Mouse (Mus musculus) CD4-positive, CD25-positive, alpha-beta regulatory T cell, adult 4 months (primary cell): ENCODE data around the gene Il23a. TPM values are rescaled to one million over a fixed set of nuclear protein-coding genes. Genes with fewer than 3 reads are reported as not detected.
"Not testable (repeated sequence)": the region's sequence is repeated elsewhere in the genome, so short reads cannot be mapped to it uniquely, and the experiment has no call there.

Source experiments
- ATAC-seq: one replicate; pipeline ENCODE4 v1.8.0; 2017
- polyA plus RNA-seq, 2 experiments: library from polyadenylated mRNA; unstranded; fragments of 100-300 nt; shearing (Covaris generic); gene quantifications; one replicate each; pipeline ENCODE4 v1.2.1; 2017

Gene Il23a
- polyA plus RNA-seq, 2 experiments from 2014 or later, result not detected

DNA sequence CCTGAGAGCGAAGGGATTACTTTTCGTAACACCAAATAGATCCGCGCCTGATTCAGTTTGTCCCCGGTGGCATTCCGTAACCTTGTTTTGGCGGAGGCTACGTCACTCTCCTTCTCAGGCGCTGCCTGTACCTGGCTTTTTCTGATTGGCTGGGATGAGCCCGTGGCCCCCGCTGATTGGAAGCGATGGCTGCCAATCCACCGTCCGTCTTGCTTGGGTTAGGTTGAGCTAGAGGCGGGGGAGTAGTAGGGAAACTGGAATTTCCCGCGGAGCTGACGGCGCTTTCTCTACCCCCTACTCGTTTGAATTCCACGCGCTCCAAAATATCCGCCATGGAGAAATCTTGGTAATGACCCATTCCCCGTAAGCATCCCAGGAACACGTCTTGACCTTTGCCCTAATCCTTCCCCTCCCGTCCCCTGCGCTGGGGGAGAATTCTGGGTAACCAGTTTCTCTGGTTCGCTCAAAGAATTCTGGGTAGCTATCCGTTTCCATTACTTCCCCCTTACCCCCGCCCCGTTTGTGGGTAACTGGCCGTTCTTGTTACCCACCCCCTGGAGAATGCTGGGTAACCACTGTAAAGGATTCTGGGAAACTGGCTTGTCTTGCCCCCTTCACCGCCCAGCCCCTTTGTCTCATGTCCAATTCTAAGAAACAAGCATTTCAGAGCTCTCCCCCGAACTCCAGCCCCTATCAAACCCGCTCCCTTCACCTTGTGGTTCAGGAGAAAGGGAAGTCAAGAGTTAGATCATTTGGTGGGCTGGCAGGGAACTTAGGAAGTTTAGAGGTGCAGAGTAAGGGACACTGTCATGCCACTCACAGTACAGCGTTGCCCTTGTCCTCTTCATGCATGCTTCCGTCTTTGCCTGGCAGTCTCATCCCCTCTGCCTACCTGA, 4.8 kb upstream of the Il23a start, which contains the start of gene Pan2:
Pan2 (plus strand) TSS at position 210 of the 896 bp plus-strand sequence.
- ATAC-seq, result peak; percentile 99

GRCm38 (mm10) chr10:128302785-128303125, 4.2 kb upstream of the Il23a start:
- peak; percentile 1 for ATAC-seq

GRCm38 (mm10) chr10:128302357-128302756, 3.8 kb upstream of the Il23a start:
- no peak for ATAC-seq

- no peak for ATAC-seq
These were observed 309 bp downstream of the Il23a start for GRCm38 (mm10) chr10:128298243-128298642.

DNA sequence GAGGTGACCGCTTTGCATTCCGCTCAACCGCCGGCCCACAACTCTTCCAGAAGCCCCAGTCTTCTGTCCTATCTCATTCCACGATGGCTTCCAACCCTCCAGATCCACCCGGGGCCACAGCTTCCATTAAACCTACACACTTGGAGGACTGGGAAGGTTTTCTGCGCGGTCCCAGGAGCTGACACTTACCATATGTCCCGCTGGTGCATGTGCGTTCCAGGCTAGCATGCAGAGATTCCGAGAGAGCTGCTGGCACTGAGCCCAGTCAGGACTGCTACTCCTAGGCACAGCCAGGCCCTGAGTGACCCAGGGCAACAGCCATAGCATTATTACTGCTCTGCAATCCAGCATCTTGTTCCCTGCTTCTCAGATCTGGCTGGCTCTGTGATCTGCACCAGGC, 930 bp downstream of the Il23a start:
- ATAC-seq, result no peak

DNA sequence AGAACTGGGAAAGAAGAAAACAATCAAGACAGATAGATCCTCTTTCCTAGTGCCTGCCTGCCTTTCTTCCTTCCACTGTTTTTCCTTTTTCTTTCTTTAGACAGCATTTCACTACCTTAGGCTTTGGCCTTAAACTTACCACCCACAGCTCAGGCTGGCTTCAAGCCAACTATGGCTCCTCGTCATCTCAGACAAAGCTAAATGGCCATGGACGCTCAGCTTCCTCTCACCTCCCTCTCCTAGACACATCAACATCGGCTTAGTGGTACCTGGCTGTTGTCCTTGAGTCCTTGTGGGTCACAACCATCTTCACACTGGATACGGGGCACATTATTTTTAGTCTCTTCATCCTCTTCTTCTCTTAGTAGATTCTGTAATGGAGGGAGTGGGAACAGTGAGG, 1.3 kb downstream of the Il23a start:
- ATAC-seq, result no peak

DNA sequence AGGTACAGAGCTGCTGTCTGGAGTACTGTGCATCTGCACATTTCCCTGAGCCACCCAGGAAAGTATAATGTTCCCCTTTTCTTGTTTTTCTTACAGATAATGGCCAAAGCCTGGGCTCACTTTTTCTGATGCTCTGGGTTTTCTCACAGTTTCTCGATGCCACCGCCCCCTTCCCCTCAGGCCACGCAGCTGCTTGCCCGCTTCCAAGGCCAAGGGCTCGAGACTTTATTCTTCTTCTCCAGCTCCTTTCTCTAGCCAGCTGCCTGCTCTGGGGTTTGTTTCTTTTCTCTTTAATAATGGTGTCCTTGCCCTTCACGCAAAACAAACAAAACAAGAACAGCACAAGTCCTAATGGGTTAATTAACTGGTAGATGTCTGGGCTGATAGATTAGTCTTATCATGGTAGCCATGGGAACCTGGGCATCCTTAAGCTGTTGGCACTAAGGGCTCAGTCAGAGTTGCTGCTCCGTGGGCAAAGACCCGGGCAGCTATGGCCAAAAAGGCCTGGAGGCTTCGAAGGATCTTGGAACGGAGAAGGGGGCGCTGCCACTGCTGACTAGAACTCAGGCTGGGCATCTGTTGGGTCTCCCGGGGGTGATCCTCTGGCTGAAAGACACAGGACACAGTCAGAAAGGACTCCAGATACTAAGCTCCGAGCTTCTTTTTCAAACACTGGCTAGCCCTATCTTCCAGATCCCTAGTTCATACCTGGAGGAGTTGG, 2.0 kb downstream of the Il23a start:
- ATAC-seq, result no peak

DNA sequence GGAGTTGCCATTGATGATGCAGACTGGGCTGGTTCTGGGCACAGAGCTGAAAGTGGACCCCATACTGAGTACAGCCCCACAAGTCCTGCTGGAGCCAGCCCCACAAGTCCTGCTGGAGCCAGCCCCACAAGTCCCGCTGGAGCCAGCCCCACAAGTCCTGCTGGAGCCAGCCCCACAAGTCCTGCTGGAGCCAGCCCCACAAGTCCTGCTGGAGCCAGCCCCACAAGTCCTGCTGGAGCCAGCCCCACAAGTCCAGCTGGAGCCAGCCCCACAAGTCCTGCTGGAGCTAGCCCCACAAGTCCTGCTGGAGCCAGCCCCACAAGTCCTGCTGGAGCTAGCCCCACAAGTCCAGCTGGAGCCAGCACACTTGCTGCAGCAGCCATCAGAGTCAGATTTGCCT, 8.0 kb downstream of the Il23a start:
- not testable (repeated sequence) for ATAC-seq

- ATAC-seq, result peak; percentile 43
These were observed 14.7 kb downstream of the Il23a start for GRCm38 (mm10) chr10:128283604-128284579.

DNA sequence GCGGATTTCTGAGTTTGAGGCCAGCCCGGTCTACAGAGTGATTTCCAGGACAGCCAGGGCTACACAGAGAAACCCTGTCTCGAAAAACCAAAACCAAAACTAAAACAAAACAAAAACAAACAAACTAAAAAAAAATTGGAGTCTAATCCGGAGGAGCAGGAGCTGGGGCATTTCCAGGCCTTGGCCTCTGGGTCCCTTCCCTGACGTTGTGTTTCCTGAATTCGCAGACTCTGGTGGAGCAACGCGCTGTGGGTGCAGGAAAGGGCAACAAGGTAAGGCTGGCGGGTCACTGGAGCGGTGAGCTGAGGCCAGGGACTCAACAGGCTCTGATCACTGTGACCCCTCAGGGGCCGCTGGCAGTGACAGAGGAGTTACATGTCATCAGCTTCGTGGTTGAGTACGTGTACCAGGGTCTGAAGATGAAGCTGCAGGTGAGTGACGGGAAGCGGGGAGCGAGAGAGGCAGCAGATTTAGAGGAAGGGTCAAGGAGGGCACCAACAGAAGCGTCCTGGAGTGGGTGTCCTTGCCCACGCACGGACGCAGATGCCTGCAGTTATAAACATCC, 15.6 kb downstream of the Il23a start:
- ATAC-seq, result no peak

- ATAC-seq, result no peak
These were observed 16.9 kb downstream of the Il23a start for GRCm38 (mm10) chr10:128281682-128282081.

DNA sequence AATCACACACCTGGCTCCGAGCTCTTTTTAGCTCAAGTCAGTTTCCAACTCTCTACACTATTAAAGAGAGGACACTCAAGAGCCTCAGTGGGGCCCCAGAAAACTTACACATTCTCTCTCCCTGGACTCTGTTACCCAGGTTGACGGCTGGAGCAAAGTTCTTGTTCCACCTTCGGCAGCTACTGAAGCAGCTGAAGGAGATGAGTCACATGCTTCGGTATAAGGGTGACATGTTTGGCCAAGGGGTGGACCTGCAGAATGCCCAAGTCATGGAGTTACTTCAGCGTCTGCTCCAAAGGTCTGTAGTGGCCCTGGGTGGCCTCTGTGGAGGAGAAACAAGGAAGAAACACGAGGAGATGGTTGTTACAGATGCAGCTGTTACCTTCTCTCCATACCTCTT, 17.6 kb downstream of the Il23a start:
- no peak for ATAC-seq

DNA sequence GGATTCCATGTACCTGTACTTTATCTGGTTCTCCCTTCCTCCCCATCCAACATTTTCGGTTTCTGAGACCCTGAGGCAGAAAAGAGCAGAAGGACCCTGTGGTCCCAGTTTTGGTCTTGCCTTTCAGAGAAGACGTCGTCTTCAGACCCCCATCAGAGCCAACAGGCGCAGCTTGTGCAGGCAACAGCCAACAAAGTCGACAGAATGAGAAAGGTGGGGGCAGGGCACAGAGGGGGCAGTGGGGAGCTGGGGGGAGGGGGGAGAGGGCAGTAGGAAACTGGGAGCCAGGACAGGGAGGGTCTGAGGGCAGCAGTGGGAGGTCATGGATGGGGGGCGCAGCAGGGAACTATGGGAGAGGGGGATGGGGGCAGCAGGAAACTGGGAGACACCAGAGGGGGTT, 20.4 kb downstream of the Il23a start:
- no peak for ATAC-seq

- ATAC-seq, result not testable (repeated sequence)
These were observed 23.2 kb downstream of the Il23a start for GRCm38 (mm10) chr10:128275374-128275773.

- ATAC-seq, result not testable (repeated sequence)
These were observed 25.6 kb downstream of the Il23a start for GRCm38 (mm10) chr10:128272819-128273439.

- no peak for ATAC-seq
These were observed 26.7 kb downstream of the Il23a start for GRCm38 (mm10) chr10:128271883-128272282.

- ATAC-seq, result no peak
These were observed 27.7 kb downstream of the Il23a start for GRCm38 (mm10) chr10:128270866-128271265.

GRCm38 (mm10) chr10:128270287-128270841, 28.2 kb downstream of the Il23a start, which contains the start of gene Stat2:
Gene Stat2, plus strand, starts transcription at chr10:128270559.
- ATAC-seq, result peak; percentile 100

DNA sequence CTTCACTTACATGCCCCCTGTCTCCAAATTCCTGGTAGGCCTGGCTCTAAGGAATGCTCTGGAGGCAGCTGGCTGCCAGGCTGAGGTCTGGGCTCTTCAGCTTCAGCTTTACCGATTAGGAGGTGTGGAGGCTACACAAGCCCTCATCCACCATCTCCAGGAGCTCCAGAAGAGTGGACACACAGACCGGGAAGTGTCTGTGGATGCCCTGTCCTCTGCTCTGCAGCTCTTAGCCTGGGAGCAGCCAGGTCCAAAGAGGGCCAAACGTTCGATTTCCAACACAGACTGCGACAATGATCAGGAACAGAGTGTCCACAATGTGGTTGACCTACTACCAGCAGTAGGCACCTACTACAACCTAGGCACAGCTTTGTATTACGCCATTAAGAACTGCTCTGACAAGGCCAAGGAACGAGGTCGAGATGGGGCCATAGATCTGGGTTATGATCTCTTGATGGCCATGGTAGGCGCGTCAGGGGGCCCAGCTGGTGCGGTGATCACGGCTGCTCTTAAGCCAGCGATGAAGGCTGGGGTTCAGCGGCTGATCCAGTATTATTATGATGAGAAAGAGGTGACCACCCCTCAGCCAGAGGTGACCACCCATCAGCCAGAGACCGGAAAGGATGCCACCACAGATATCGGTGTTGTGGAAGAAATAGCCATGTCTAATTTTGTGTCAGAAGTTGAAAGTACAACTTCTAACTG, 29.2 kb downstream of the Il23a start:
- no peak for ATAC-seq

- ATAC-seq, result no peak
These were observed 30.2 kb downstream of the Il23a start, which contains the start of gene Apof for GRCm38 (mm10) chr10:128268371-128268770. Gene Apof, plus strand, starts transcription at chr10:128268671.
